Mouse (Mus musculus): ENCODE data around the gene Cacng2. TPM values are rescaled to one million over a fixed set of nuclear protein-coding genes. Genes with fewer than 3 reads are reported as not detected.

Cacng2 gene
- total RNA-seq, 2 experiments from 2014 or later: 57.5 to 60.8 TPM

GRCm38 (mm10) chr15:77988541-77988940 lies 131.3 kb downstream of the Cacng2 start:
- no peak for TF ChIP-seq CTCF (IDR thresholded peaks at IDR 0.05)

GRCm38 (mm10) chr15:77983391-77983790 lies 136.4 kb downstream of the Cacng2 start:
- Histone ChIP-seq H3K27ac (no peak overlapping the region), H3K4me3 (no peak overlapping the region)
- intact Hi-C loops (cut with DNase I): loop anchor here (5.0 kb wide), 1 partner anchor 254 kb away; no protein-coding TSS in a partner anchor
- DNase-seq (ENCODE audit: extremely low spot score in 1 of 2, low spot score in 2 of 2): no peak
- no peak for TF ChIP-seq CTCF (IDR thresholded peaks at IDR 0.05)

More at GRCm38 (mm10) chr15:77988541-77988940, 131.3 kb downstream of the Cacng2 start:
- intact Hi-C loops (cut with DNase I): no loop called here
- no peak overlapping the region for H3K4me3 ChIP-seq
- H3K27ac ChIP-seq: no peak overlapping the region
- DNase-seq (ENCODE audit: extremely low spot score in 1 of 2, low spot score in 2 of 2): no peak

GRCm38 (mm10) chr15:77982195-77982939 lies 137.5 kb downstream of the Cacng2 start:
- Histone ChIP-seq H3K4me3 (no peak overlapping the region), H3K27ac (no peak overlapping the region)
- TF ChIP-seq CTCF (IDR thresholded peaks at IDR 0.05): peak; percentile 97
- DNase-seq (ENCODE audit: extremely low spot score in 1 of 2, low spot score in 2 of 2): peak; percentile 79 to 89
- intact Hi-C loops (cut with DNase I): loop anchor here (1.0 to 5.0 kb wide), 3 partner anchors 68 to 255 kb away; no protein-coding TSS in a partner anchor

- no peak for DNase-seq (ENCODE audit: extremely low spot score in 1 of 2, low spot score in 2 of 2)
- peak overlapping the region; percentile 81 for H3K27ac ChIP-seq
These were observed 138.6 kb downstream of the Cacng2 start for GRCm38 (mm10) chr15:77981181-77981680.

DNA sequence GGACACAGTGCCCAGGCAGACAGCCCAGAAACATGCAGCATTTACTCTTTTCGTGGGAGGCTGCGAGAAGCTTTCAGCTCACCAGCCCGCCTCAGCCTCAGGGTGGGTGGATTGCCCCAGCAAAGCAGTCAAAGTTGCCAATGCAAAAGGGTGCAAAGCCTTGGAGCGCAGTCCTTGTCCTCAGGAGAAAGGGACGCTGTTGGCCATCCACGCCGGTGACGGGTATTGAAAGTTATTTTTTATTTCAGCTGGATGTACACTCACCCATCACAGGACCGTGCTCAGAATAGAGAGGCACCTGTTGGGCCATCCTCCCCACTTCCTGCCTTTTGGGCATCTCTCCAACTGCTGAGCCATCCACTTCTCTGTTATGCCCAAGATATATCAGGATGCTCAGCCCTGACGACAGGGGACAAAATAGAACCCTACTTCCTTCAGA lies 140.4 kb downstream of the Cacng2 start:
- DNase-seq (ENCODE audit: extremely low spot score in 1 of 2, low spot score in 2 of 2): peak; percentile 37 to 71
- no peak for TF ChIP-seq CTCF (IDR thresholded peaks at IDR 0.05)
- Histone ChIP-seq H3K4me3 (no peak overlapping the region), H3K27ac (peak overlapping the region; percentile 81; the same call in 1 of the 2 replicates)
- intact Hi-C loops (cut with DNase I): loop anchor here (1.0 to 10.0 kb wide), 3 partner anchors 139 to 565 kb away; partner anchors contain the start of genes Kctd17 and Sstr3

More at GRCm38 (mm10) chr15:77981181-77981680, 138.6 kb downstream of the Cacng2 start:
- intact Hi-C loops (cut with DNase I): loop anchor here (5.0 kb wide), 1 partner anchor 256 kb away; no protein-coding TSS in a partner anchor
- H3K4me3 ChIP-seq: no peak overlapping the region
- no peak for TF ChIP-seq CTCF (IDR thresholded peaks at IDR 0.05)

- intact Hi-C loops (cut with DNase I): loop anchor here (10.0 kb wide), 2 partner anchors 447 to 567 kb away; partner anchors contain the start of genes Kctd17 and Sstr3
These were observed 142.2 kb downstream of the Cacng2 start for GRCm38 (mm10) chr15:77977663-77978062.

DNA sequence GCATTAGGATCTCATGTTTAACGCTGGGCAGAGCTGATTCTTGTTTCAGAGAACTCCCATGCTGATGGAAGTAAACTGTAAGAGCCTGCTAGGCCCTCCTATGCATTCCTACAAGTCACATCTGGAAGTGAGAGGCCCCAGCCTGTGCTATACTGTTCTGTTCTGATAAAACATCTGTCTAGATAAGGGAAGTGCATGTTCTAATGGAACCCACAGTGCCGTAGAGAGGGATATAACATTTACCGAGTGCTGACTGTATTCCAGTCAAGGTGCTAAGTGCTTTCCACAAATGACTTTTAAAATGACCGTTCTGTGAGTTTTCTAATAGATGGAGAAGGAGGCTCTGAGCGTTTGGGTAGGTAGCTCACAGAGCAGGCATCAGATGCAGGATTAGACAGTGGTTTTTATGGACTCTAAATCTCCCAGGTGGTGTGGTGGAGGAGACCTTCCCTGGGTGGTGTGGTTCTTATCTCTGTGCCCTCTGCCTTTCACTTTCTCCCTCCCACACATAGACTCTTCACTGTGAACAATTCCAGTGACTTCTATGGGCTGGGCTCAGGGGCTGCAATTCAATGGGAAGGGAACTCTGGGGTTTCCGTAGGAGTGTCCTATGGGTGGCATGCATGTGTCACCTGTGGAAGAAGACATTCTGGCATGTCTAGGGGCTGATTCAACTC lies 145.5 kb downstream of the Cacng2 start:
- intact Hi-C loops (cut with DNase I): loop anchor here (10.0 kb wide), 2 partner anchors 450 to 570 kb away; partner anchors contain the start of genes Kctd17 and Sstr3
- DNase-seq (ENCODE audit: extremely low spot score in 1 of 2, low spot score in 2 of 2): no peak
- Histone ChIP-seq H3K27ac (no peak overlapping the region), H3K4me3 (no peak overlapping the region)
- TF ChIP-seq CTCF (IDR thresholded peaks at IDR 0.05): no peak

More at GRCm38 (mm10) chr15:77977663-77978062, 142.2 kb downstream of the Cacng2 start:
- no peak overlapping the region for H3K27ac ChIP-seq
- TF ChIP-seq CTCF (IDR thresholded peaks at IDR 0.05): no peak
- DNase-seq (ENCODE audit: extremely low spot score in 1 of 2, low spot score in 2 of 2): no peak
- no peak overlapping the region for H3K4me3 ChIP-seq

DNA sequence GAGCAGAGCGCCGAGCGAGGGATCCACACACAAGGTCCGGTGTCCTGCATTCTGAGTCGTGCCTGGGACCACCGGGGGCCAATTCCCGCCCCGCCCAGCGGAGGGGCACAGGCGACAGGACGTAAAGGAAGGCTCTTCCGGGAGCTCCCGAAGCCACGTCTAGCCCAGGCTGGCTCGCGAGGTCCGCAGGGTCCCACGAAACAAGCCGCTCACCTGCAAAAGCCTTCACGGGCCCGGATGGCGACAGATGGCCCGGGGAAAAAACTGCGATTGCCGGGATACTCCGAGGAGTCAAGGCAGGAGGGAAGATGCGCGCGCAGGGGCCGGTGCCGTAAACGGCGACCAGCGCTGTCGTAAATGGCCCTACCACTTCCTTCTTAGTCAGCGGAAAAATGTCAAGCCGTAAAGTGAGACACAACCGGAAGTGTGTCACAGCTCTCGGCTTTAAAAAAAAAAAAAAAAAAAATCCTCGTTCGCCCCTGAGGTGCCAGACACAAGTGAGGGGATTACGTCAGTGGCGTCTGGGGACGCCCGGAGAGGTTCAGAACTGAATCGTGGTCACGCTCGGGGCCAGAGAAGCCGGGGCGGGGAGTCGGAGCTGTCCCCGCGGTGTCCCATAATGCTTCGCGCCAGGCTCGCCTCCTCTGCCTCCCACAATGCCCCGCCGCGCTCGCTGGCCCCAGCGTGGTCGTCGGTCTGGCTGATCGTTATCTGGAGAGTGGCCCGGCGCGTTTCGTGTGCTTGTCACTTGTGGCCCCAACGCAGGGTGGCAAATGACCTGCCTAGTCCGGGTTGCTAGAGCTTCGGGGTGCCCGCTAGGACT lies 149.1 kb downstream of the Cacng2 start, which contains the start of gene Eif3d:
Gene Eif3d (minus strand): TSS at position 344 of the 823 bp plus-strand sequence.
- no peak for TF ChIP-seq CTCF (IDR thresholded peaks at IDR 0.05)
- intact Hi-C loops (cut with DNase I): loop anchor here (10.0 kb wide), 2 partner anchors 454 to 574 kb away; partner anchors contain the start of genes Kctd17 and Sstr3
- peak within 1 kb of the TSS; percentile 82 for H3K4me3 ChIP-seq
- peak; percentile 96 to 97 for DNase-seq (ENCODE audit: extremely low spot score in 1 of 2, low spot score in 2 of 2)
- peak within 1 kb of the TSS; percentile 100 for H3K27ac ChIP-seq

DNA sequence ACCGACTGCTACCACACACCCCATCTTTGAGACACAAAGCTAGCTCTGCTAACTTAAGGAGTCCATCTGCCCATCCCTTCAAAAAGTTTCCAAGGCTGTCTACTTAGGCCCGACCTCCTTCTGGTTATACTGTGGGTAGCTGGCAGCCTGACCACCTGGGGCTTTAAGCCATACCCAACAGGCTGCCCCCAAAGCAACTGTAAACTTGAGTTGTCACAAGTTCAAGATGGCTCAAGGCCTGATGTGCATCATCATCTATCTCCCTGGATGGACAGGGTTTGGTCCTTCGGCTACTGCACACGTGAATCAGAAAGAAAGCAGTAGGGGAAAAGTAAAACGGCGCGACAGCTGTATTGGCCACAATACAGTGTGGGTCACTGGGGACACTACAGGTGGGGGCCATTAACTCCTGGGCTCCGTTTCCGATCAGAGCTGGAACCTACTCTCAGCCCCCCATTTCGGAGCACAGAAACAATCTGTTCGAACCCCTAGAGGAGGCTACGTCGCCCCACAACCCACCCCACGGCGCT lies 149.8 kb downstream of the Cacng2 start:
- peak overlapping the region; percentile 82 for H3K4me3 ChIP-seq
- DNase-seq (ENCODE audit: extremely low spot score in 1 of 2, low spot score in 2 of 2): no peak
- peak overlapping the region; percentile 100 for H3K27ac ChIP-seq
- intact Hi-C loops (cut with DNase I): loop anchor here (10.0 kb wide), 2 partner anchors 455 to 575 kb away; partner anchors contain the start of genes Kctd17 and Sstr3
- TF ChIP-seq CTCF (IDR thresholded peaks at IDR 0.05): no peak

DNA sequence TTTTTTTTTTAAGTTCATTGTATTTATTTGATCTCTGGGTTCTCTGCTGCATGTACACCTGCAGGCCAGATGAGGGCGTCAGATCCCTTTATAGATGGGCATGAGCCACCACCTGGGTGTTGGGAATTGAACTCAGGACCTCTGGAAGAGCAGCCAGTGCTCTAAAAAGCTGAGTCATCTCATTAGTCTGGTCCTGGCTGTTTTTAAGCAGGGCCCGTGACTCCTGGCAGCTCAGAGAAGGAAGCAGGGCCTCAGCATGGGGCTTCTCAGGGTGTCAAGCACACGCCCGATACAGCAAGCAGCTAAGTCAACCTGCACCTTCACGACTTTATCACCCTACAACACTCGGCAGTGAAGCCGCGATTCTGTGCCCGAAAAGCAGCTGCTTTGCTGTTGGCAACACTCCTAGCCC lies 154.7 kb downstream of the Cacng2 start:
- Histone ChIP-seq H3K4me3 (no peak overlapping the region), H3K27ac (no peak overlapping the region)
- TF ChIP-seq CTCF (IDR thresholded peaks at IDR 0.05): peak; percentile 20
- no peak for DNase-seq (ENCODE audit: extremely low spot score in 1 of 2, low spot score in 2 of 2)
- intact Hi-C loops (cut with DNase I): no loop called here
